Mouse (Mus musculus) cortical plate, adult 2 months (tissue): ENCODE results near the gene Cept1.
"Not testable (repeated sequence)": the region's sequence is repeated elsewhere in the genome, so short reads cannot be mapped to it uniquely, and the experiment has no call there.

Experiments
- CTCF ChIP-seq: fragments of 200-500 bp; IDR thresholded peaks from 2 replicates; pipeline ENCODE4 v1.5.1; 2011; ENCODE audit warnings: mild to moderate bottlenecking, control low read depth, low read length; ENCODE audit not compliant: insufficient read depth; ENCODE audit errors: extremely low read depth
- POLR2A ChIP-seq: fragments of 200-500 bp; IDR thresholded peaks from 2 replicates; pipeline ENCODE4 v1.6.1; 2011; ENCODE audit warnings: mild to moderate bottlenecking, low read length, control low read depth; ENCODE audit not compliant: insufficient read depth; ENCODE audit errors: extremely low read depth

DNA sequence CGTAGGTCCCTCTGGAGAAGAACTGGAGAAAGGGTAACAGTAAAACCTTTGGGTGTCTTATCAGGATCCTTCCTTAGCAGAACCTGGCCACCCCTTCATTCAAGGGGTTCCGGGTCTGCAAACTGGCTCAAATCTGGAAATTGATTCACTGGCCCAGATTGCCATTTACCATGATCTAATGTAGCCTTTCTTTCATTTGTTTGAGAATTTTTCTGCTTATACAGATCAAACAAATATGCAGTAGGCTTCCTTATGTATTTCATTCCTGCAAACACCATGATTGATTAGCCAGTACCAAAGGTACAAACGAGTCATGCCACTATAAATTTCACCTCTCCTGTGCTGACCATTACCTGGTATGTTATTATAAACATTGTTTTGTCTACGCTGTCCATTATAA lies 46.0 kb upstream of the Cept1 start:
- not testable (repeated sequence) for TF ChIP-seq POLR2A, CTCF
